Mouse (Mus musculus): ENCODE data around the gene Pde6g. TPM values are rescaled to one million over a fixed set of nuclear protein-coding genes. Genes with fewer than 3 reads are reported as not detected.
"Not testable (repeated sequence)": the region's sequence is repeated elsewhere in the genome, so short reads cannot be mapped to it uniquely, and the experiment has no call there.

Pde6g gene
- total and polyA plus RNA-seq, 3 experiments = 0.52 to 0.76 (median 0.53) TPM

DNA sequence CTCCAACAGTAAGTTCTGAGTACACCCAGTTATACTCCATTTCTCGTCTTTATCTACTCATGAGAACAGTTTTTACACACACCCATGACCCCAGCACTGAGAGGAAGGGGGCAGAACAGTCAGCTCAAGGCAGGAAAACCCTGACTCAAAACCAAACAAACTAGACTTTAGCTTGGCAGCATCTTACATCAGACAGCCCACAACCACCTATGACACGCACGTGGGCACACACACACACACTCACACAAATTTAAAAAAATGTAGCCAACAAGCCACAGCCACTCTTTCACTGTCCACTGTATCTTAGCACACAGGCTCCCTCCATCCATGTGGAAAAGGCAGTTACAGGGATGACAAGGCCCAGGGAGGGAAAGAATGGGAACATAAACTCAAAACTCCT lies 26.6 kb downstream of the Pde6g start:
- no peak for TF ChIP-seq POLR2A (IDR thresholded peaks at IDR 0.05; ENCODE audit: insufficient read depth, low read depth, low read length)
- H3K4me3 ChIP-seq = no peak overlapping the region
- intact Hi-C loops (cut with DNase I) = loop anchor here (10.0 kb wide), 1 partner anchor 312 kb away; no protein-coding TSS in a partner anchor
- H3K4me1 ChIP-seq (ENCODE audit: control insufficient read depth, insufficient read depth, low read length) = peaks cover 2% of the 10 kb centered on the region
- WGBS = 75% methylated on average over 3 of the region's 3 CpGs
- DNase-seq = no peak
- peaks cover 9% of the 10 kb centered on the region for H3K36me3 ChIP-seq (ENCODE audit: control insufficient read depth, insufficient read depth, low read length)
- H3K79me2 ChIP-seq (replicated peaks; ENCODE audit: control insufficient read depth, insufficient read depth, low read length) = peaks cover 4% of the 10 kb centered on the region
- no peak overlapping the region for H3K9ac ChIP-seq (ENCODE audit: low read depth, low read length)
- no peaks in the 10 kb centered on the region for H3K27me3 ChIP-seq (ENCODE audit: control insufficient read depth, insufficient read depth, low read length)
- H3K27ac ChIP-seq = no peak overlapping the region

DNA sequence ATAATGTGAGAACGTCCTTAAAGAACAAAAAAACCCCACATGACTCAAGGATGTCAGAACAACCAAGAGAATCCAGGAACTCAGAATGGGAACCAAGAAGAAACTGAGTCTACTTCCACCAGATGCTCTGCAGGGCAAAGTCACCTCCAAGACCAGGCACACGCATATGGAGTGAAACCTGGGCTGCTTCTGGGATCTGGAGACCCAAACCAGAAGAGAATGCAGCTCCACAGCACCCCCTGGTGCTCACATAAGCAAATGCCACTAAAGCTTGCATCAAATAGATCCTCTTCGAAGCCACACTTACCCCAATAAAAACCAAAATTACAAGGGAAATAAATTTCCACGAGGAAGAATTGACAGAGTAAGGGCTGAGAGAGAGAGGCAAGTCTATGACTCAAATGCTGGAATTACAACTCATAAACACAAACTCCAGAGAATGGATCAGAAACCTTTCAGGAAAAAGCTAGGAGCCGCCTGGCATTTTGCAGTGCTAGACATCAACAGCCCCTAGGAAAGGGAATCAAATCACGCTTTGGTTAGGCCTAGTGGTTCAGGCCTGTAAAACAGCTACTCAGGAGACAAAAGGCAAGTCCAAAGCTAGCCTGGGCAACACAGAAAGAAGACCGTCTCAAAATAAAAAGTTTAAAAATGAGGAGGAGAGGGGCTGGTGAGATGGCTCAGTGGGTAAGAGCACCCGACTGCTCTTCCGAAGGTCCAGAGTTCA lies 29.6 kb downstream of the Pde6g start:
- H3K79me2 ChIP-seq (replicated peaks; ENCODE audit: control insufficient read depth, insufficient read depth, low read length) = peaks cover 4% of the 10 kb centered on the region
- intact Hi-C loops (cut with DNase I) = loop anchor here (1.0 to 10.0 kb wide), 2 partner anchors 70 to 309 kb away; no protein-coding TSS in a partner anchor
- H3K27me3 ChIP-seq (ENCODE audit: control insufficient read depth, insufficient read depth, low read length) = no peaks in the 10 kb centered on the region
- H3K4me1 ChIP-seq (ENCODE audit: control insufficient read depth, insufficient read depth, low read length) = peaks cover 2% of the 10 kb centered on the region
- 71% methylated on average over 9 of the region's 9 CpGs for WGBS
- H3K27ac ChIP-seq = no peak overlapping the region; the same call in 1 of the 2 replicates
- H3K9ac ChIP-seq (ENCODE audit: low read depth, low read length) = no peak overlapping the region
- DNase-seq = peak; percentile 49 to 64
- H3K4me3 ChIP-seq = no peak overlapping the region
- TF ChIP-seq POLR2A (IDR thresholded peaks at IDR 0.05; ENCODE audit: insufficient read depth, low read depth, low read length) (no peak), CTCF (IDR thresholded peaks at IDR 0.05) (peak; percentile 93), EP300 (IDR thresholded peaks at IDR 0.05; ENCODE audit: insufficient read depth, low read depth, low read length) (0 out of 2 replicates have a peak, but pooled peaks have one; percentile 55)
- H3K36me3 ChIP-seq (ENCODE audit: control insufficient read depth, insufficient read depth, low read length) = peaks cover 9% of the 10 kb centered on the region

DNA sequence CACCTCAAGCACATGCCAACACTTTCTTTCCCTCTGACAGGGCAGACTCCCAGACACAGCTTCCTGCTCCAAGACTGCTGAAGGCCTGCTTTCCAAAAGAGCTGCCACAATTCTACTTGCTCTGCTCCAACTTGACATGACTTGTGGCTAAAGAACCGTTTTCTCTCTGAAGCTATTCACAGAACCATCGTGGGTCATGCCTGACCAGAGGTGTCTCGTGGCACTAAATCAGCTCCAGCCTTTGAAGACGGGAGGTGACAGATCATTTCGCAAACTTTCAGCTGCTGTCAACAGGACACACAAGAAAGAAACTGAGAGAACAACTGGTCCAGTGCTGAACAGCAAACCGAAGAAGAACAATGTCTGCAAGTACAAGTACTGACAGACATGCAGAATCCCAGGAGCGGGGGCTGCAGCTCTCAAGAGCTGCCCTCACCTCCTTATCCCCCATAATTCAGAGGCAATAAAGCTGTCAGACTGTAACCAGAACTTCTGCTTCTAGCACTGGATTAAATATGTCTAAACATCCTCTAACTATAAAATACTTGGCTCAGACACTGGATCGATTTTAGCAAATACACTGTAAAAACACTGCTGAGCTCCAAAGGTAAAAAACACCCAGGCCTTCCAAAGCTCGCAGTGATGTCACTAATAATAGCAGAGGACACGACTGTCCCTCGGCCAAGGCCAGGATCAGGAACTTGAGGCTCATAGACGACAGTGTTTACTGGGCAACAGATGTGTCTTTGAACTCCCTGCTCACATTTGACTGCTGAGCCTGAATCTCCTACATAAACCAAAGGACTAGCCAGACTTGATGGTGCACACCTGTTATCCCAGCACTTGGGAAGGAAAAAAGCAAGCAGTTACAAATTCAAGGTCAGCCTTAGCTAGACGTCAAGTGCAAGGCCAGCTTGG lies 30.4 kb downstream of the Pde6g start:
- DNase-seq = peak in 1 of 2 experiments; percentile 10
- Histone ChIP-seq H3K4me1 (ENCODE audit: control insufficient read depth, insufficient read depth, low read length) (peaks cover 2% of the 10 kb centered on the region), H3K27me3 (ENCODE audit: control insufficient read depth, insufficient read depth, low read length) (no peaks in the 10 kb centered on the region), H3K27ac (no peak overlapping the region; the same call in 1 of the 2 replicates), H3K36me3 (ENCODE audit: control insufficient read depth, insufficient read depth, low read length) (peaks cover 11% of the 10 kb centered on the region), H3K79me2 (replicated peaks; ENCODE audit: control insufficient read depth, insufficient read depth, low read length) (peaks cover 3% of the 10 kb centered on the region), H3K9ac (ENCODE audit: low read depth, low read length) (no peak overlapping the region), H3K4me3 (no peak overlapping the region)
- TF ChIP-seq POLR2A (IDR thresholded peaks at IDR 0.05; ENCODE audit: insufficient read depth, low read depth, low read length) (no peak), EP300 (IDR thresholded peaks at IDR 0.05; ENCODE audit: insufficient read depth, low read depth, low read length) (no peak), CTCF (IDR thresholded peaks at IDR 0.05) (no peak)
- WGBS = 67% methylated on average over 13 of the region's 13 CpGs
- intact Hi-C loops (cut with DNase I) = loop anchor here (1.0 to 10.0 kb wide), 2 partner anchors 70 to 308 kb away; no protein-coding TSS in a partner anchor

DNA sequence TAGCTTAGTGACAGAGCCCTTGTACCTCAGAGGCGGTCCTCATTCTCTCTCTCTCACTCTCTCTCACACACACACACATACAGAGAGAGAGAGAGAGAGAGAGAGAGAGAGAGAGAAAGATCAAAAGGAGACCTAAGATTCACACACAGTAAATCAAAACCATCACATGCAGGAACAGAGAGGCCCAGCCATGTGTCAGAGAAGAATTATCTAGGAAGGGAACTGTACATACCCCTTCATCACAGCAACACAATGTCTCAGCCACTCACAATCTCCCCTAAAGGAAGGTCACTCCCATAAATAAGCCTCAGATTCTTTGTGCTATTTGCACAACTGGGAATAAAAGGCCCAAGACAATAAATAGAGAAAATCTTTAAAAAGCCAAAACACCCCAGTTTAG lies 34.7 kb downstream of the Pde6g start:
- Histone ChIP-seq H3K27me3 (ENCODE audit: control insufficient read depth, insufficient read depth, low read length) (no peaks in the 10 kb centered on the region), H3K4me1 (ENCODE audit: control insufficient read depth, insufficient read depth, low read length) (peaks cover 2% of the 10 kb centered on the region), H3K79me2 (replicated peaks; ENCODE audit: control insufficient read depth, insufficient read depth, low read length) (no peaks in the 10 kb centered on the region), H3K27ac (no peak overlapping the region), H3K4me3 (no peak overlapping the region), H3K9ac (ENCODE audit: low read depth, low read length) (no peak overlapping the region), H3K36me3 (ENCODE audit: control insufficient read depth, insufficient read depth, low read length) (peaks cover 3% of the 10 kb centered on the region)
- WGBS = 100% methylated on average over 1 of the region's 1 CpGs
- no peak for DNase-seq
- intact Hi-C loops (cut with DNase I) = no loop called here
- TF ChIP-seq CTCF (IDR thresholded peaks at IDR 0.05) (no peak), EP300 (IDR thresholded peaks at IDR 0.05; ENCODE audit: insufficient read depth, low read depth, low read length) (no peak), POLR2A (IDR thresholded peaks at IDR 0.05; ENCODE audit: insufficient read depth, low read depth, low read length) (no peak)

DNA sequence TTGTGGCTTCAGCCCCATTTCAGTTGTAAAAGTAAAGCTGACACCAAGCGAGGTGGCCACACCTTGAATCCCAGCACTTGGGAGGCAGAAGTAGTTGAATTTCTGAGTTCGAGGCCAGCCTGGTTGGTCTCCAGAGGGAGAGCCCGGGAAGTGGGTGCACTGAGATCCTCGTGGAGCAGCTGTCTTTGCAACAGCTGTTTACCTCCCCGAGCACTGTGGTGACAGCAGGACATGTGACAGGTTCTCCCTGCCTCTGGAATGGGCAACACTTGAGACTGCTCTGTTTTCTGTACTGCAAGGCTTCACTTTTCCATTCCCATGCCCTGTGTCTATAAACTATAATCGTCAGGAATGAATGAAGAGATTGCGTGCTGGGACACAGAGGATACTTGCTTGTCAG lies 35.4 kb downstream of the Pde6g start:
- DNase-seq = no peak
- WGBS = 77% methylated on average over 7 of the region's 7 CpGs
- no peaks in the 10 kb centered on the region for H3K27me3 ChIP-seq (ENCODE audit: control insufficient read depth, insufficient read depth, low read length)
- H3K27ac ChIP-seq = no peak overlapping the region
- H3K4me3 ChIP-seq = no peak overlapping the region
- intact Hi-C loops (cut with DNase I) = no loop called here
- H3K79me2 ChIP-seq (replicated peaks; ENCODE audit: control insufficient read depth, insufficient read depth, low read length) = no peaks in the 10 kb centered on the region
- H3K4me1 ChIP-seq (ENCODE audit: control insufficient read depth, insufficient read depth, low read length) = no peaks in the 10 kb centered on the region
- H3K9ac ChIP-seq (ENCODE audit: low read depth, low read length) = no peak overlapping the region
- peaks cover 3% of the 10 kb centered on the region for H3K36me3 ChIP-seq (ENCODE audit: control insufficient read depth, insufficient read depth, low read length)
- no peak for TF ChIP-seq CTCF (IDR thresholded peaks at IDR 0.05)
- no peak for TF ChIP-seq EP300 (IDR thresholded peaks at IDR 0.05; ENCODE audit: insufficient read depth, low read depth, low read length)
- no peak for TF ChIP-seq POLR2A (IDR thresholded peaks at IDR 0.05; ENCODE audit: insufficient read depth, low read depth, low read length)

DNA sequence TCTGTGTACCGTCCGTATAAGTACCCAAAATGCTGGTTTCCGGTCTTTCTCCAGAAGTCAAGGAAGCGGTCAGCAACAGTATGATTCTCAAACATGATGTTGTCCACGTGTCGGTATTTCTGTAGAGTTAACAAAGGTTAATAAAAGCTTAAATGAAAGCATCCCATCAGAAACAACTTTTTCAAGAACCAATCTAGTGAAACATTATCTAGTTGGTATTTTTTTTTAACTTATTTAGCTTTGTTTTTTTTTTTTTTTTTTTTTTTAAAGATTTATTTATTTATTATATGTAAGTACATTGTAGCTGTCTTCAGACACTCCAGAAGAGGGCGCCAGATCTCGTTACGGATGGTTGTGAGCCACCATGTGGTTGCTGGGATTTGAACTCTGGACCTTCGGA lies 39.7 kb downstream of the Pde6g start:
- H3K4me3 ChIP-seq; H3K27me3 ChIP-seq (ENCODE audit: control insufficient read depth, insufficient read depth, low read length); intact Hi-C loops (cut with DNase I); DNase-seq; H3K27ac ChIP-seq; H3K36me3 ChIP-seq (ENCODE audit: control insufficient read depth, insufficient read depth, low read length); H3K4me1 ChIP-seq (ENCODE audit: control insufficient read depth, insufficient read depth, low read length); H3K9ac ChIP-seq (ENCODE audit: low read depth, low read length); H3K79me2 ChIP-seq (replicated peaks; ENCODE audit: control insufficient read depth, insufficient read depth, low read length): not testable (repeated sequence)
- WGBS = 92% methylated on average over 9 of the region's 10 CpGs
